Mouse (Mus musculus) A20 (cell line): ENCODE measurements around the gene Tspan5.

Experiments used
- DNase-seq: peaks from one replicate; pipeline ENCODE4 v3.0.0-alpha.2; 2011; ENCODE audit warnings: low read depth, low spot score

The Tspan5 gene

GRCm38 (mm10) chr3:138741649-138742565 lies at the start of gene Tspan5:
TSS of gene Tspan5 (plus strand) at chr3:138742195.
- peak; percentile 86 for DNase-seq

DNA sequence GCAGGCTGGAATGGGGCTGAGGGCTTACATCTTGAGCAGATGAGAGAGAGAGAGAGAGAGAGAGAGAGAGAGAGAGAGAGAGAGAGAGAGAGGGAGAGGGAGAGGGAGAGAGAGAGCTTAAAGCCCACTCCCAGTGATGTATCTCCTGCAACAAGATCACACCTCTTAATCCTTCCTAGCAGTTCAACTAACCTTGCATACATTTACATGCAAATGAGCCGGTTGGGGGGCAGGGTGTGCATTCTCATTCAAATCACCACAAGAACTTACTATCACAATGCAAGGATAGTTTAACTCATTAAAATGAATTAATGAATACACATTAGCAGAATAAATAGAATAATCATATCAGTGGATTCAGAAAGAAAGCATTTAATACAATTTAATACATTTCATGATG lies 49.7 kb upstream of the Tspan5 start:
- no peak for DNase-seq

DNA sequence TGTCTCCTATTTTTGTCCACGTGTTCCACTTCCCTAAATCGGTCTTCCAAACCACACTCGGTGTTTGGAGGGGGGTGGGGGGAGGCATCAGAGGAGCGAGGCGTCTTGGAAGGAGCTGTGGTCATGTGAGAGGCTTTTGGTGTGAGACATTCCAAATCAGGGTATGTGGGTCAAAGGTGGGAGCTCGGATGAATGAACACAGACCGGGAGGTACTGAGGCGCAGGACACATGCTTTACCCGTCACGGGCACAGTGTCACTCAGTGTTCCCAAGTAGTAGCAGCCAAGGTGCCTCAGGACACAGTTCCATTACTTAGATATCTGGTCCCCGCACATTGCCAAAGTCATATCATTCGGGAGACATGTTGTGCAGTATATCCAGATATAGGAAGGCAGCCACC lies 38.6 kb upstream of the Tspan5 start:
- DNase-seq: no peak

GRCm38 (mm10) chr3:138704469-138704868 lies 37.5 kb upstream of the Tspan5 start:
- DNase-seq: no peak

GRCm38 (mm10) chr3:138705875-138706274 lies 36.1 kb upstream of the Tspan5 start:
- no peak for DNase-seq

DNA sequence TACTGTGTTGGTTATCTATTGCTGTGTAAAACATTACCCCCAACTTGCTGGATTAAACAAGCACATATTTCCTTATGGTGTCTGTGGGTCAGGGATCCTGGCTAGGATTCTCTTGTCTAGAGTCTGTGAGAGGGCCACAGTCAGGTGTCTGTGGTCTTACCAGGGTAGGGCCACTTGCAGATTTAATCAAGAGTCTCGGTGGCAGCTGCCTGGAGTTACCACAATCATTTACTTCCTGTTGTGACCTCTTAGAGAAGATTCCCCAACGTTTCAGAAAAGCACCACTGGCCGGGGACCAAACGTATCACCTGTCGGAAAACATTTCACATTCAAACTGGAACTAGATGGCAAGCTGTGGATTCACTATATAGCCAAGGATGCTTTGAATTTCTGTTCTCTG lies 32.8 kb upstream of the Tspan5 start:
- DNase-seq: no peak

- no peak for DNase-seq
Measured at GRCm38 (mm10) chr3:138711971-138712370, 30.0 kb upstream of the Tspan5 start.

DNA sequence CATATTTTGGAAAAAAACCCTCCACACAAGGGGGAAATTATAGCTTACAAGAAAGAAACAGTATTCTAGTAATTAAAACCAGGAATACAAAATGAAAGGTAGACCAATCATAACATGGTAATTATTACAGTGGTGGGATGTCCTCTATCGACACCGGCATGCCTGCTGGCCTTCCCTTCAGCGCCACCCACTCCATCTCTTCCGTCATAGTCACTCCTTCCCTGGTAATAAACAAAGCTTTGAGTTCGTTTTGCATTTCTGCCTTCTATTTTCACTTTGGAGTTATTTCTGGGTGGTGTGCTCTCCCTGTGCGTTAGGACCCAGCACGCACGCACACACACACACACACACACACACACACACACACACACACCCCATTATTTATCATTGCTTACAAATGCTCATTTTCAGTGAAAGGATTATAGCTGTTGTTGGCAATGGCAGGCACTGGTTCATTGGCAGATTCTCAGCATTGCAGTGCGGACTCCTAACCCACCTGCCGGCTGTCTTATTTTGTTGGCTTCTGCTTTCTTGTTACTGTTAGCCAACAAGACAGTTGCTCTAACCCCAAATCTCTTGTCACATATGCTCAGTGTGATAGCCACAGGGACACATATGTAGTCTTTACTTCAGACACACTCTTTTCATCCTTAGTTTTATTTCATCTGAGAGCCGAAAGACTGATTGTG lies 29.4 kb upstream of the Tspan5 start:
- no peak for DNase-seq

DNA sequence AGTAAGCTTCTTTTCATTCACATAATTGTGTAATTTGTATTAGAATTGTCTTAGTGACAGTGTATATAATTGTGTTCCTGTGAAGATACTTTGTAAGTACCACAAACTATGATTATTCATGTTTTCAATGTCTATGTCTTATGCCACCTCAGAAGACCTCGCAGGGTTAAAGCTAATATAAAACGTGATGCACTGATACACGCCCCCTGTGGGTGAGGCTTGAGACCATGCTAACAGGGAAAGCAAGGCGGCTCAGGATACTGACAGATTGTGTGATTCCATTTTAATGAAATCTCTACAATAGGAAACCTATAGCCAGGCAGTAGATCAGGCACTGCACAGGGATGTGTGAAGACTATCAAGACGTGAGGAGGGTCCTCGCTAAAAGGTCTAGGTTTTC lies 28.9 kb upstream of the Tspan5 start:
- no peak for DNase-seq

GRCm38 (mm10) chr3:138714788-138715187 lies 27.2 kb upstream of the Tspan5 start:
- no peak for DNase-seq

- no peak for DNase-seq
Measured at GRCm38 (mm10) chr3:138715212-138715611, 26.8 kb upstream of the Tspan5 start.

- no peak for DNase-seq
Measured at GRCm38 (mm10) chr3:138717040-138717439, 25.0 kb upstream of the Tspan5 start.

- DNase-seq: no peak
Measured at GRCm38 (mm10) chr3:138722152-138722551, 19.8 kb upstream of the Tspan5 start.

GRCm38 (mm10) chr3:138727571-138727970 lies 14.4 kb upstream of the Tspan5 start:
- DNase-seq: no peak

DNA sequence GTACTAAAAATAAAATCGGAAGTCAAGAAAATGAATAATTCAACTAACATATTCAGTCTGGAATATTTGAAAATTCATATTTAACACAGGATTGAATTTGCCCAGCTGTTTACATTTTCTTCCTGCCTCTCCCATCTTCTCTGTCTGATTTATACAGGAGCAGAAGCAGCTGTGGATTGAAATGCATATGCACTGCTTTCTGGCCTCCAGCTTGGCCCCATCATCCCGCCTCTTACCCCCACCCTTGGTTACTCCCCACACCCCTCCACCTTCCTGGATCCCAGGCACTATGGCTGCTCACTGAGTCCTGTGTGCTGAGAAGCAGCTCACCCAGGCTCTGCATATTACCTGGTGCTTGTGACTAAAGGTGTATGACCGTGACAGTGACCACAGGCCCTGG lies 13.2 kb upstream of the Tspan5 start:
- DNase-seq: no peak

GRCm38 (mm10) chr3:138730812-138731211 lies 11.2 kb upstream of the Tspan5 start:
- peak; percentile 51 for DNase-seq

GRCm38 (mm10) chr3:138735760-138736159 lies 6.2 kb upstream of the Tspan5 start:
- DNase-seq: no peak

DNA sequence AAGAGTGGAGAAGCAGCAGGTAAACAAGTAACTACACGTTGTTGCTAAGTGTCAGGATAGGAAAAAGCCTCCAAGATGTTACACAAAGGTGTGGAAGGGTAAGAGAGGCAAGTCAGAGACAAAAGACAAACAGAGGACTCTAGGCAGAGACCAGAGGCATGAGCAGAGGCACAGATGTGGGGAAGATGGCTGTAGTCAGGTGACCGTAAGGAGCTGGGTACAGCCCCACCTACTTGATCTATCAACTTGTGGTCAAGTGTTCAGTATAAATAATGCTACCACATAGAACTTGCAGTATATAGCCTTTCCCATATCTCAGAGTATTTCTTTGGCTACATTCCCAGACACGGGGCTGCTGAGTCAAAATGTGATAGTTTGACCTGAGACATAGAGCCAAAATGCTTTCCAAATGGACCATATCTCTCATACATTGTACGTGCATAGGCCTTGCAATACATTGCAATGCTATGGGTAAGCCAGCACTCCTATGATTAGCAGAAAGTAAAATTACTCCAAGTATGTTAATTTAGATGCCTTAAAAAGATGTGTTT lies 2.8 kb upstream of the Tspan5 start:
- no peak for DNase-seq

GRCm38 (mm10) chr3:138740291-138740690 lies 1.7 kb upstream of the Tspan5 start:
- no peak for DNase-seq

DNA sequence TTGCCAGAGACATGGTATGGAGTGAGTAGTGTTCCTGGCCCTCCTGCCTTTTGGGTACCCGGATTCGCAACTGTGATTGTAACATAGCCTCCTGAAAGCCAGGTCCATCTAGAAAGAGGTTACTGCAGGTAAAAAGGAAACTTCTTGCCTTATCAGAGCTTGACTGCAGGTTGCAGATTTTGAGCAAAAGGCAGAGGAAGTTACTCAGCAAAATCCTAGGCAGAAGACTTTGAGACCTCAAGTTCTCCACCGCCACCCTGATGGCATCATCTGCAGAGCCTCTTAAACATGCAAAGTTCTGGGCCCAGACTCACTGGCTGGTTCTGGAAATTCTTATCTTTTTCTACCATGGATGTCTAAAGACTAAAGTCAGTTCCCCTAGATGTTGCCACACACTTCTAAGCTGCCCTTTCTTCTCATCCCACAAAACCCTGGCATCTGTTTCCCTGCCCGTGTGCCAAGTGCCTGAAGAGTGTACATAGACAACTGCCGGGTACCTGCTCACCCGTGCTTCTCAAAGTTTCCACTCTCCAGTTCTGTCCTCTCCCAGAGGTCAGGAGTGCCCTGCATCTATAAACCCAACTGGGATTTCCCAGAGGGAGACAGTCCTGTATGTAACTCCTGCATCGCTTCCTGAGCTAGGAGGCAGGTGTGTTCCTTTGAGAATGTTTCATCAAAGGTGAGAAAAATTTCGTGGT lies 1.0 kb upstream of the Tspan5 start:
- DNase-seq: no peak

GRCm38 (mm10) chr3:138742566-138742930 lies 553 bp downstream of the Tspan5 start:
- peak; percentile 82 for DNase-seq

GRCm38 (mm10) chr3:138743061-138743671 lies 1.2 kb downstream of the Tspan5 start:
- DNase-seq: peak; percentile 88
